Mouse (Mus musculus) natural killer cell, adult 2 months (primary cell): ENCODE measurements around the gene Fam117b.

ENCODE experiments used
- DNase-seq, 2 experiments: peaks; one replicate each; pipeline ENCODE4 v3.0.0; 2022; ENCODE audit warnings: low spot score in 2 of 2

Fam117b gene

GRCm38 (mm10) chr1:59913195-59913868 is 526 bp downstream of the Fam117b start:
- peak; percentile 30 to 63 for DNase-seq

- peak in 1 of 2 experiments; percentile 36 for DNase-seq
Observed at GRCm38 (mm10) chr1:59913869-59914225, 1.0 kb downstream of the Fam117b start.

- no peak for DNase-seq
Observed at GRCm38 (mm10) chr1:59914799-59915198, 2.0 kb downstream of the Fam117b start.

GRCm38 (mm10) chr1:59915843-59916610 is 3.2 kb downstream of the Fam117b start:
- no peak for DNase-seq

GRCm38 (mm10) chr1:59917401-59917800 is 4.6 kb downstream of the Fam117b start:
- DNase-seq = peak; percentile 61 to 77

- no peak for DNase-seq
Observed at GRCm38 (mm10) chr1:59918075-59918474, 5.3 kb downstream of the Fam117b start.

GRCm38 (mm10) chr1:59923201-59923600 is 10.4 kb downstream of the Fam117b start:
- no peak for DNase-seq

- no peak for DNase-seq
Observed at GRCm38 (mm10) chr1:59923673-59924072, 10.9 kb downstream of the Fam117b start.

GRCm38 (mm10) chr1:59924411-59924810 is 11.6 kb downstream of the Fam117b start:
- no peak for DNase-seq

GRCm38 (mm10) chr1:59926021-59926672 is 13.3 kb downstream of the Fam117b start:
- no peak for DNase-seq

GRCm38 (mm10) chr1:59927131-59927680 is 14.4 kb downstream of the Fam117b start:
- DNase-seq = no peak

GRCm38 (mm10) chr1:59930926-59931325 is 18.1 kb downstream of the Fam117b start:
- DNase-seq = no peak

- no peak for DNase-seq
Observed at GRCm38 (mm10) chr1:59932991-59933390, 20.2 kb downstream of the Fam117b start.

GRCm38 (mm10) chr1:59941063-59941462 is 28.3 kb downstream of the Fam117b start:
- no peak for DNase-seq

GRCm38 (mm10) chr1:59942057-59942790 is 29.4 kb downstream of the Fam117b start:
- DNase-seq = no peak

GRCm38 (mm10) chr1:59943825-59944224 is 31.0 kb downstream of the Fam117b start:
- DNase-seq = no peak

GRCm38 (mm10) chr1:59945969-59946368 is 33.2 kb downstream of the Fam117b start:
- DNase-seq = no peak

- DNase-seq = no peak
Observed at GRCm38 (mm10) chr1:59947509-59947908, 34.7 kb downstream of the Fam117b start.

GRCm38 (mm10) chr1:59957206-59957605 is 44.4 kb downstream of the Fam117b start:
- no peak for DNase-seq

GRCm38 (mm10) chr1:59959941-59960340 is 47.1 kb downstream of the Fam117b start:
- DNase-seq = no peak

- no peak for DNase-seq
Observed at GRCm38 (mm10) chr1:59966171-59966785, 53.5 kb downstream of the Fam117b start.
